Mouse (Mus musculus) myocyte (in vitro differentiated cells): ENCODE results near the gene Crtap. TPM values are rescaled to one million over a fixed set of nuclear protein-coding genes. Genes with fewer than 3 reads are reported as not detected.
A peak's percentile ranks its signal among the peaks of the same experiment; 100 is the strongest.

Source experiments
- H3K27me3 ChIP-seq: one replicate; pipeline ENCODE4 v1.6.1; 2011; ENCODE audit not compliant: control insufficient read depth, insufficient read depth, insufficient read length
- H3K36me3 ChIP-seq: one replicate; pipeline ENCODE4 v1.6.1; 2011; ENCODE audit not compliant: control insufficient read depth, insufficient read depth
- H3K4me2 ChIP-seq: one replicate; pipeline ENCODE4 v1.6.1; 2011; ENCODE audit warnings: low read depth, control low read depth
- H3K4me3 ChIP-seq: one replicate; pipeline ENCODE4 v1.5.1; 2011; ENCODE audit warnings: mild to moderate bottlenecking, control low read depth, moderate library complexity
- H3K79me2 ChIP-seq: one replicate; pipeline ENCODE4 v1.6.1; 2011; ENCODE audit not compliant: control insufficient read depth, insufficient read depth
- H3ac ChIP-seq: one replicate; pipeline ENCODE4 v1.6.1; 2011; ENCODE audit not compliant: control insufficient read depth, insufficient read length
- CEBPB ChIP-seq: IDR thresholded peaks from 2 replicates; pipeline ENCODE4 v1.6.1; 2011; ENCODE audit warnings: mild to moderate bottlenecking, moderate library complexity; ENCODE audit not compliant: poor library complexity, insufficient read depth, severe bottlenecking
- E2F4 ChIP-seq: IDR thresholded peaks from one replicate; pipeline ENCODE4 v1.6.1; 2011; ENCODE audit warnings: mild to moderate bottlenecking, control low read depth, moderate library complexity; ENCODE audit not compliant: insufficient read depth
- MAX ChIP-seq: IDR thresholded peaks from one replicate; pipeline ENCODE4 v1.6.1; 2011; ENCODE audit warnings: low read depth, mild to moderate bottlenecking, control low read depth
- MYOD1 ChIP-seq, 3 experiments: IDR thresholded peaks; one replicate each; pipeline ENCODE4 v1.6.1; 2011; ENCODE audit warnings: control low read depth in 2 of 3, low read depth in 2 of 3, mild to moderate bottlenecking in 2 of 3, moderate library complexity in 1 of 3; ENCODE audit not compliant: insufficient read length in 2 of 3, control insufficient read depth in 1 of 3
- MYOG ChIP-seq, 3 experiments: IDR thresholded peaks; one replicate each; pipeline ENCODE4 v1.6.1; 2011; ENCODE audit warnings: control low read depth in 2 of 3, low read depth in 2 of 3, mild to moderate bottlenecking in 2 of 3; ENCODE audit not compliant: insufficient read length in 2 of 3, control insufficient read depth in 1 of 3, insufficient read depth in 1 of 3
- POLR2A ChIP-seq: IDR thresholded peaks from one replicate; pipeline ENCODE4 v1.6.1; 2011; ENCODE audit warnings: low read depth, mild to moderate bottlenecking, control low read depth, moderate library complexity; ENCODE audit not compliant: insufficient read length
- POLR2AphosphoS2 ChIP-seq: IDR thresholded peaks from one replicate; pipeline ENCODE4 v1.6.1; 2011; ENCODE audit warnings: low read depth, control low read depth; ENCODE audit not compliant: insufficient read length
- REST ChIP-seq: IDR thresholded peaks from one replicate; pipeline ENCODE4 v1.6.1; 2011; ENCODE audit warnings: mild to moderate bottlenecking, control low read depth, moderate library complexity; ENCODE audit not compliant: insufficient read depth, insufficient read length
- SRF ChIP-seq: IDR thresholded peaks from one replicate; pipeline ENCODE4 v1.6.1; 2011; ENCODE audit warnings: low read depth; ENCODE audit not compliant: control insufficient read depth, insufficient read length
- TCF12 ChIP-seq: IDR thresholded peaks from one replicate; pipeline ENCODE4 v1.6.1; 2011; ENCODE audit warnings: mild to moderate bottlenecking, control low read depth; ENCODE audit not compliant: poor library complexity, insufficient read depth, severe bottlenecking
- TCF3 ChIP-seq: IDR thresholded peaks from one replicate; pipeline ENCODE4 v1.6.1; 2011; ENCODE audit warnings: low read depth, control low read depth; ENCODE audit not compliant: insufficient read length
- USF1 ChIP-seq: IDR thresholded peaks from one replicate; pipeline ENCODE4 v1.6.1; 2011; ENCODE audit warnings: low read depth, mild to moderate bottlenecking, control low read depth, moderate library complexity
- polyA plus RNA-seq: library from polyadenylated mRNA; unstranded; fragments of >200 nt; fragmentation: generic; extraction: Trizol; gene quantifications from one replicate; pipeline ENCODE4 v1.2.1, GENCODE M21; 2012; ENCODE audit warnings: missing spikeins

The Crtap gene
- polyA plus RNA-seq, 1 experiment: 66.3 TPM

- Histone ChIP-seq H3K4me3 (peak overlapping the region; percentile 22), H3K27me3 (no peaks in the 10 kb centered on the region), H3K79me2 (no peaks in the 10 kb centered on the region), H3ac (peak overlapping the region; percentile 54), H3K36me3 (no peaks in the 10 kb centered on the region), H3K4me2 (peak overlapping the region; percentile 88)
- TF ChIP-seq E2F4 (no peak), TCF3 (no peak)
Observed at GRCm38 (mm10) chr9:114390749-114391075, 237 bp upstream of the Crtap start.

- Histone ChIP-seq H3K79me2 (no peaks in the 10 kb centered on the region), H3K4me3 (peak overlapping the region; percentile 22), H3K4me2 (peak overlapping the region; percentile 12), H3K27me3 (no peaks in the 10 kb centered on the region), H3K36me3 (no peaks in the 10 kb centered on the region), H3ac (peak overlapping the region; percentile 54)
- TF ChIP-seq MAX (no peak), POLR2A (no peak), USF1 (no peak), CEBPB (no peak), MYOD1 (IDR thresholded peaks at IDR 0.05; ENCODE audit: control insufficient read depth in 1 of 3, insufficient read length in 2 of 3, low read depth in 2 of 3) (no peak), TCF3 (no peak), POLR2AphosphoS2 (no peak), SRF (no peak), REST (no peak), TCF12 (no peak), MYOG (IDR thresholded peaks at IDR 0.05; ENCODE audit: control insufficient read depth in 1 of 3, insufficient read depth in 1 of 3, insufficient read length in 2 of 3, low read depth in 2 of 3) (no peak), E2F4 (no peak)
Observed at GRCm38 (mm10) chr9:114389371-114389904, 1.0 kb downstream of the Crtap start.

- no peak overlapping the region for H3ac ChIP-seq
- H3K79me2 ChIP-seq: no peaks in the 10 kb centered on the region
- H3K36me3 ChIP-seq: no peaks in the 10 kb centered on the region
- TF ChIP-seq MYOD1 (IDR thresholded peaks at IDR 0.05; ENCODE audit: control insufficient read depth in 1 of 3, insufficient read length in 2 of 3, low read depth in 2 of 3): no peak
- H3K4me2 ChIP-seq: peak overlapping the region; percentile 39
- H3K27me3 ChIP-seq: no peaks in the 10 kb centered on the region
- no peak overlapping the region for H3K4me3 ChIP-seq
Observed at GRCm38 (mm10) chr9:114388701-114389370, 1.6 kb downstream of the Crtap start.

GRCm38 (mm10) chr9:114388288-114388687, 2.2 kb downstream of the Crtap start:
- TF ChIP-seq TCF12 (no peak), USF1 (no peak), CEBPB (no peak), MYOD1 (IDR thresholded peaks at IDR 0.05; ENCODE audit: control insufficient read depth in 1 of 3, insufficient read length in 2 of 3, low read depth in 2 of 3) (no peak), REST (no peak), SRF (no peak), POLR2A (no peak), TCF3 (no peak), POLR2AphosphoS2 (no peak), MAX (no peak), E2F4 (no peak), MYOG (IDR thresholded peaks at IDR 0.05; ENCODE audit: control insufficient read depth in 1 of 3, insufficient read depth in 1 of 3, insufficient read length in 2 of 3, low read depth in 2 of 3) (no peak)
- no peaks in the 10 kb centered on the region for H3K79me2 ChIP-seq
- H3K36me3 ChIP-seq: no peaks in the 10 kb centered on the region
- H3K4me3 ChIP-seq: no peak overlapping the region
- H3K4me2 ChIP-seq: no peak overlapping the region
- H3ac ChIP-seq: no peak overlapping the region
- H3K27me3 ChIP-seq: no peaks in the 10 kb centered on the region

GRCm38 (mm10) chr9:114387086-114387485, 3.4 kb downstream of the Crtap start:
- no peaks in the 10 kb centered on the region for H3K36me3 ChIP-seq

GRCm38 (mm10) chr9:114385160-114385559, 5.3 kb downstream of the Crtap start:
- Histone ChIP-seq H3ac (no peak overlapping the region), H3K79me2 (no peaks in the 10 kb centered on the region), H3K36me3 (no peaks in the 10 kb centered on the region), H3K27me3 (no peaks in the 10 kb centered on the region), H3K4me2 (no peak overlapping the region), H3K4me3 (no peak overlapping the region)
- no peak for TF ChIP-seq REST
- TF ChIP-seq MYOG (IDR thresholded peaks at IDR 0.05; ENCODE audit: control insufficient read depth in 1 of 3, insufficient read depth in 1 of 3, insufficient read length in 2 of 3, low read depth in 2 of 3): no peak
- no peak for TF ChIP-seq MYOD1 (IDR thresholded peaks at IDR 0.05; ENCODE audit: control insufficient read depth in 1 of 3, insufficient read length in 2 of 3, low read depth in 2 of 3)

More at GRCm38 (mm10) chr9:114387086-114387485, 3.4 kb downstream of the Crtap start:
- H3K4me3 ChIP-seq: no peak overlapping the region
- H3K4me2 ChIP-seq: no peak overlapping the region
- no peaks in the 10 kb centered on the region for H3K79me2 ChIP-seq
- no peaks in the 10 kb centered on the region for H3K27me3 ChIP-seq
- TF ChIP-seq REST (no peak), MYOG (IDR thresholded peaks at IDR 0.05; ENCODE audit: control insufficient read depth in 1 of 3, insufficient read depth in 1 of 3, insufficient read length in 2 of 3, low read depth in 2 of 3) (no peak)
- H3ac ChIP-seq: no peak overlapping the region
